Mouse (Mus musculus) kidney, adult 2 months (tissue): ENCODE data around the gene Akap9.

Experiments used
- CTCF ChIP-seq: fragments of 200-500 bp; conservative IDR thresholded peaks from 2 replicates; pipeline ENCODE4 v1.5.1; 2011; ENCODE audit warnings: low read depth, mild to moderate bottlenecking, control low read depth, low read length, moderate library complexity, mixed read lengths; ENCODE audit not compliant: insufficient read depth, insufficient read length
- POLR2A ChIP-seq: fragments of 200-500 bp; IDR thresholded peaks from one replicate; pipeline ENCODE4 v1.6.1; 2011; ENCODE audit warnings: low read depth, low read length, control low read depth

DNA sequence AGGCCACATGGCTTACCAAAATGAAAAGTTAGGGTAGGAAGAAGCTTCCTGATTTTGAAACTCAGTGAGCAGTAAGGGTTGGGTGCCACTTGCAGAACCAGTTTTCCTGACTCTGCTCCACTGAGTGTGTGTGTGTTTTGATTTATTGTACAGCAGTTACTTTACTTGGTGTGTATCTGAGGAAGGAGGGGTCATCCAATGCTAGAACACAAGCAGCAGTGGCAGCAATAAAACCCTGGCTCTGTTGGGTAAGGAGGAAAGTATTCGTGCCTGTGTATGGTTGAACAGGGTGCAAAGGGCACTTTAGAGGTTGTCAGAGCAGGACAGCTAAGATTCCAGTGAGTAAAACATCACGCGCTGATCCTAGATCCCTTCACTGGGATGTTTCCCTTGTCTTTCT is 11.1 kb downstream of the Akap9 start:
- no peak for TF ChIP-seq POLR2A
- no peak for TF ChIP-seq CTCF
